Mouse (Mus musculus): ENCODE results near the gene Nxn. TPM values are rescaled to one million over a fixed set of nuclear protein-coding genes. Genes with fewer than 3 reads are reported as not detected.

Nxn gene
- polyA plus RNA-seq, 1 experiment from 2014 or later, result 22.3 TPM

GRCm38 (mm10) chr11:76419179-76419578, 20.2 kb upstream of the Nxn start:
- Histone ChIP-seq H3K4me3 (no peak overlapping the region), H3K9ac (no peak overlapping the region)
- 72% methylated on average over 4 of the region's 4 CpGs for WGBS

GRCm38 (mm10) chr11:76418423-76418822, 19.5 kb upstream of the Nxn start:
- Histone ChIP-seq H3K4me2 (no peak overlapping the region), H3K9ac (no peak overlapping the region), H3K4me3 (no peak overlapping the region), H3K9me3 (no peaks in the 10 kb centered on the region), H3K27ac (peak overlapping the region; percentile 43; the same call in 1 of the 2 replicates), H3K4me1 (no peaks in the 10 kb centered on the region), H3K36me3 (replicated peaks) (peaks cover 59% of the 10 kb centered on the region), H3K27me3 (replicated peaks) (no peaks in the 10 kb centered on the region)
- 78% methylated on average over 8 of the region's 8 CpGs for WGBS
- no peak for ATAC-seq (replicated peaks)

More at GRCm38 (mm10) chr11:76419179-76419578, 20.2 kb upstream of the Nxn start:
- no peak for ATAC-seq (replicated peaks)
- Histone ChIP-seq H3K9me3 (no peaks in the 10 kb centered on the region), H3K36me3 (replicated peaks) (peaks cover 62% of the 10 kb centered on the region), H3K27me3 (replicated peaks) (no peaks in the 10 kb centered on the region), H3K4me2 (no peak overlapping the region), H3K4me1 (no peaks in the 10 kb centered on the region), H3K27ac (peak overlapping the region; percentile 43)

DNA sequence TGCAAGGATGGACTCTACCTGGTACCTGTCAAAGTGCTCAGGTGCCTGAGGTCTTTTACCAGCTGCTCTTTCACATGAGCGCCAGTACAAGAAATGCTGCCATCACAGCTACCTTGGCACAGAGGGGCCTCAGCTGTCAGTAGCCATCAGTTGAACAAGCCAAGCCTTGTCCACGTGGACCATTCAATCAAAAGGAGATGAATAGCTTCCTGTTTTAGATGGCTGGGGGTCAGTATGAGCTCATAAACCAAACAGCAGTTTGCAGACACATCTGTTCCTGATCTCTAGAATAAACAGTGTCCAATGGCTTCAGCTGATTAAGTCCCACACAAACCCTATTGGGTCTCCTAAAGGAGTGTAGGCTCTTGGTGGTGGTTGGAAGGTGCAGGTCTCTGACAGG, 17.0 kb upstream of the Nxn start:
- Histone ChIP-seq H3K36me3 (replicated peaks) (peaks cover 43% of the 10 kb centered on the region), H3K9me3 (no peaks in the 10 kb centered on the region), H3K27me3 (replicated peaks) (no peaks in the 10 kb centered on the region), H3K4me1 (no peaks in the 10 kb centered on the region), H3K9ac (no peak overlapping the region), H3K4me3 (no peak overlapping the region), H3K27ac (no peak overlapping the region), H3K4me2 (no peak overlapping the region)
- no peak for ATAC-seq (replicated peaks)
- 71% methylated on average over 2 of the region's 2 CpGs for WGBS

DNA sequence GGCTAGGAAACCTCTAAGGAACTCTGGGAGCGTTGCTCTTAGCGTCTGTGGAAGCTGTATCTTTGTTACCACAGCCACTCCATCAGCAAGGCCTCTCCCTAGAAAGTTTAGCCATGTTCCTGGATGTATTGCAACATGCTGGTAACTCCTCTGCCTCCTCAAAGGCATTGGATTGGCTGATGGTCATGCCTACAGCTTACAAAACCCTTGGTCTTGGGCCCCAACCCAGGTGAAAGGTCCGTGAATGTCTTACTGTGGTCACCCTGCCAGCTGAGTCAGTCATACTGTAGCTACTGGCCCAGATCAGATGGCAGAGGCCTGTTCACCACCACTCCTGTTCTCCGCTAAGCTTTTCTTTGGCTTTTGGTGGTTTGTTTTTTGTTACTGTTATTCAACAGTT, 16.1 kb upstream of the Nxn start:
- Histone ChIP-seq H3K27ac (no peak overlapping the region), H3K4me2 (no peak overlapping the region), H3K9ac (no peak overlapping the region), H3K4me3 (no peak overlapping the region), H3K27me3 (replicated peaks) (no peaks in the 10 kb centered on the region), H3K4me1 (no peaks in the 10 kb centered on the region), H3K9me3 (no peaks in the 10 kb centered on the region), H3K36me3 (replicated peaks) (peaks cover 43% of the 10 kb centered on the region)
- 88% methylated on average over 4 of the region's 4 CpGs for WGBS
- ATAC-seq (replicated peaks), result no peak

DNA sequence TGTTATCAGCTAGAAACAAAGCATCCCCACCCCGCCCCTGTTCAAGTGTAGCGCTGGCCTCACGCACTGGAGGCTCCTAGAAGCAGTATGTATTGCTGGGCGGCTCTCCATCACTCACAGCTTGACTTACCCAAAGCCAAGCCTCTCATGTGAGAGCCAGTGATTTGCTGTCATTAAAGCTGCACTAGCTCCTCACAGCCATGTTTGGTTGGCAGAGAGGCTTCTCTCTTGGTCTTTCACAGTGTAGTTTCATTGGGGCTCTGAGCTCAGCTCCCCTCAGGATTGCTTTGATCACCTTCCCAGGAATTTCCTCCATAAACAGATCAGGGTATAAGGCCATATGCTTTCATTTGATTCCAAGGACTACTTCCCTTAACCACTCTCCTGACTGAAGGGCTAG, 14.3 kb upstream of the Nxn start:
- Histone ChIP-seq H3K9me3 (no peaks in the 10 kb centered on the region), H3K4me1 (peaks cover 5% of the 10 kb centered on the region), H3K4me2 (no peak overlapping the region), H3K4me3 (no peak overlapping the region), H3K9ac (no peak overlapping the region), H3K36me3 (replicated peaks) (peaks cover 37% of the 10 kb centered on the region), H3K27me3 (replicated peaks) (no peaks in the 10 kb centered on the region), H3K27ac (no peak overlapping the region)
- 85% methylated on average over 4 of the region's 4 CpGs for WGBS
- no peak for ATAC-seq (replicated peaks)

- Histone ChIP-seq H3K9me3 (no peaks in the 10 kb centered on the region), H3K9ac (no peak overlapping the region), H3K36me3 (replicated peaks) (peaks cover 21% of the 10 kb centered on the region), H3K27me3 (replicated peaks) (no peaks in the 10 kb centered on the region), H3K27ac (no peak overlapping the region), H3K4me3 (no peak overlapping the region), H3K4me2 (no peak overlapping the region), H3K4me1 (peaks cover 13% of the 10 kb centered on the region)
- WGBS, result 73% methylated on average over 12 of the region's 12 CpGs
- no peak for ATAC-seq (replicated peaks)
Observed at GRCm38 (mm10) chr11:76410826-76411225, 11.9 kb upstream of the Nxn start.

DNA sequence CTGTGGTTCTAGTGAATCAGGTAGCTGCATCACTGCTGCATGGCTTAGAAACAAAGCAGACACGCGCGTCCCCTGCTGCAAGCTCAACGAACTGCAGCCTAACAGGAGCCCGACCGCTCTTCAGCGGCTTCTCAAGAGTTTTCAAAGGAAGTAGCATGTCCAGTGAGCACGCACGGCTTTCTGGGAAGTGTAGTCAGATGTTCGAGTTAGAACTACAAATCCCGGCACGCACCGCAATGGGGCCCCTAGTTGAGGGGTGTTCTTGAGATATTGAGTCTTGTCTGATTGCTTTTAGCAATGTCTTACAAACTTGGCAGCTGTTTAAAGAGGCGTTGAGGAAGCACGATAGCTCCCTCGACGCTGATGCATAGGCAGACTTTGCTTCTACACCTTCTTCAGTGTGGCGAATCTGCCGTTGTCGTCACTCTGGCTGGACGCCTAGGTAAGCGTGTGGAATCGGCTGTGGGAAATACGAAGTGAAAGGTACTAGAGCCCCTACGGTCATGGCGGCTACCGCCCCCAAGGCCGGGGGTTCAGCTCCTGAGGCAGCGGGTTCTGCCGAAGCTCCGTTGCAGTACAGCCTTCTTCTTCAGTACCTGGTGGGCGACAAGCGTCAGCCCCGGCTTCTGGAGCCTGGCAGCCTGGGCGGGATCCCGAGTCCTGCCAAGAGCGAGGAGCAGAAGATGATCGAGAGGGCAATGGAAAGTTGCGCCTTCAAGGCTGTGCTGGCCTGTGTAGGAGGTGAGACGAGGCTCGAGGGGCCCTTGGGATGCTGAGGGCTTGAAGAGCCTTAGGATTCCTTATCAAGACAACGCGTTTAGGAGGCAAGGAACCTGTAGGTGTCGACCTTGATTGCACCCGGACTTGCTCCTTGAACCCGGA, 8.0 kb upstream of the Nxn start, which contains the start of gene Timm22:
Gene Timm22 (plus strand): TSS at position 251 of the 882 bp plus-strand sequence.
- Histone ChIP-seq H3K27ac (peak within 1 kb of the TSS; percentile 87), H3K9me3 (no peaks in the 10 kb centered on the region), H3K4me1 (peaks cover 13% of the 10 kb centered on the region), H3K4me3 (peak within 1 kb of the TSS; percentile 90), H3K4me2 (peak within 1 kb of the TSS; percentile 68), H3K36me3 (replicated peaks) (peaks cover 3% of the 10 kb centered on the region; the same call in 1 of the 2 replicates), H3K9ac (peak within 1 kb of the TSS; percentile 96), H3K27me3 (replicated peaks) (0 out of 2 replicates have a peak, but pooled peaks cover 7% of the 10 kb centered on the region)
- peak; percentile 96 for ATAC-seq (replicated peaks)
- under 1% methylated on average over 46 of the region's 46 CpGs for WGBS

GRCm38 (mm10) chr11:76405626-76406264, 6.8 kb upstream of the Nxn start:
- no peak; the same call in 1 of the 2 replicates for ATAC-seq (replicated peaks)
- Histone ChIP-seq H3K9me3 (no peaks in the 10 kb centered on the region), H3K27ac (no peak overlapping the region), H3K36me3 (replicated peaks) (0 out of 2 replicates have a peak, but pooled peaks cover 3% of the 10 kb centered on the region), H3K4me2 (no peak overlapping the region), H3K27me3 (replicated peaks) (0 out of 2 replicates have a peak, but pooled peaks cover 7% of the 10 kb centered on the region), H3K9ac (no peak overlapping the region), H3K4me3 (no peak overlapping the region), H3K4me1 (peaks cover 13% of the 10 kb centered on the region)
- 90% methylated on average over 5 of the region's 5 CpGs for WGBS

GRCm38 (mm10) chr11:76405113-76405512, 6.2 kb upstream of the Nxn start:
- Histone ChIP-seq H3K27ac (no peak overlapping the region), H3K9me3 (no peaks in the 10 kb centered on the region), H3K27me3 (replicated peaks) (0 out of 2 replicates have a peak, but pooled peaks cover 7% of the 10 kb centered on the region), H3K36me3 (replicated peaks) (0 out of 2 replicates have a peak, but pooled peaks cover 3% of the 10 kb centered on the region), H3K9ac (no peak overlapping the region), H3K4me1 (peaks cover 13% of the 10 kb centered on the region), H3K4me2 (no peak overlapping the region), H3K4me3 (no peak overlapping the region)
- 70% methylated on average over 4 of the region's 4 CpGs for WGBS
- ATAC-seq (replicated peaks), result no peak

GRCm38 (mm10) chr11:76401398-76401797, 2.5 kb upstream of the Nxn start:
- H3K9me3 ChIP-seq, result no peaks in the 10 kb centered on the region
- H3K27me3 ChIP-seq (replicated peaks), result 0 out of 2 replicates have a peak, but pooled peaks cover 7% of the 10 kb centered on the region
- H3K9ac ChIP-seq, result no peak overlapping the region
- H3K36me3 ChIP-seq (replicated peaks), result no peaks in the 10 kb centered on the region
- peaks cover 19% of the 10 kb centered on the region for H3K4me1 ChIP-seq
- H3K4me2 ChIP-seq, result no peak overlapping the region
- no peak overlapping the region for H3K4me3 ChIP-seq
- WGBS, result 70% methylated on average over 10 of the region's 10 CpGs
- no peak for ATAC-seq (replicated peaks)
- no peak overlapping the region for H3K27ac ChIP-seq

- Histone ChIP-seq H3K4me2 (peak overlapping the region; percentile 95), H3K9me3 (no peaks in the 10 kb centered on the region), H3K9ac (no peak overlapping the region; the same call in 1 of the 2 replicates), H3K4me3 (peak overlapping the region; percentile 74; the same call in 1 of the 2 replicates), H3K36me3 (replicated peaks) (no peaks in the 10 kb centered on the region), H3K27ac (peak overlapping the region; percentile 83; the same call in 1 of the 2 replicates), H3K4me1 (peaks cover 19% of the 10 kb centered on the region), H3K27me3 (replicated peaks) (no peaks in the 10 kb centered on the region)
- 0 out of 2 replicates have a peak, but pooled peaks have one; percentile 35 for ATAC-seq (replicated peaks)
- 9% methylated on average over 11 of the region's 11 CpGs for WGBS
Observed at GRCm38 (mm10) chr11:76399587-76400330, 819 bp upstream of the Nxn start.
